ENCODE assay signal across 9 mouse cellular contexts in genomic region chr19:4879324-4879703, GRCm38 (mm10). TPM values are rescaled to one million over a fixed set of nuclear protein-coding genes. Genes with fewer than 3 reads are reported as not detected.
DNase-seq lines count a peak whose midpoint lies in the region; ATAC-seq and TF ChIP-seq lines count a peak whose summit lies in the region.
"Had no signal": no experiment of that assay in that cellular context is flagged by ENCODE, and none has a peak within 500 bp of the region (broad histone marks: within the 10 kb centered on the region; RNA-seq: fewer than 3 reads in every experiment).

No protein-coding gene starts in this region.

- ATAC-seq in heart, embryonic 12.5 days (ENCODE audit: insufficient number of reproducible peaks, low FRiP score): no peak
- no peak for ATAC-seq in G1E (ENCODE audit: extremely low read depth, insufficient number of reproducible peaks, low FRiP score, poor library complexity, severe bottlenecking)
- ATAC-seq in hindbrain, embryonic 13.5 days (ENCODE audit: low FRiP score): no peak
- no peak for ATAC-seq in midbrain, embryonic 12.5 days (ENCODE audit: low FRiP score, low read depth)

- H3K9ac ChIP-seq in heart, embryonic 12.5 days: 0 out of 2 replicates have a peak overlapping the region, but pooled peaks have one; percentile 86
- H3K9ac ChIP-seq in hindbrain, embryonic 13.5 days: peak overlapping the region; percentile 84
- H3K9ac ChIP-seq in midbrain, embryonic 12.5 days (replicated peaks): peak overlapping the region; percentile 76; the same call in 1 of the 2 replicates

- TF ChIP-seq CTCF in G1E (IDR thresholded peaks at IDR 0.05; ENCODE audit: low read depth, low read length): no peak

- intact Hi-C loops in left cerebral cortex, postnatal 4 days (cut with DNase I): no loop called here

- DNase-seq in heart, adult 11 months: no peak
- DNase-seq in G1E (ENCODE audit: low spot score): no peak
- DNase-seq in left cerebral cortex, postnatal 4 days: no peak
- no peak for DNase-seq in adrenal gland, postnatal 14 days
- no peak for DNase-seq in adrenal gland, postnatal 4 days (ENCODE audit: low spot score in 2 of 2)
- DNase-seq: gastrocnemius, postnatal 14 days had no signal

- peaks cover 8% of the 10 kb centered on the region; the same call in 1 of the 2 replicates for H3K27me3 ChIP-seq in heart, embryonic 12.5 days (replicated peaks)
- peaks cover 19% of the 10 kb centered on the region for H3K27me3 ChIP-seq in G1E (ENCODE audit: insufficient read depth, low read length)
- H3K27me3 ChIP-seq in hindbrain, embryonic 13.5 days: 0 out of 2 replicates have a peak, but pooled peaks cover 12% of the 10 kb centered on the region
- peaks cover 19% of the 10 kb centered on the region for H3K27me3 ChIP-seq in midbrain, embryonic 12.5 days

- H3K36me3 ChIP-seq in heart, embryonic 12.5 days: no peaks in the 10 kb centered on the region
- peaks cover 47% of the 10 kb centered on the region for H3K36me3 ChIP-seq in G1E (replicated peaks)
- peaks cover 13% of the 10 kb centered on the region for H3K36me3 ChIP-seq in hindbrain, embryonic 13.5 days
- no peaks in the 10 kb centered on the region; the same call in 1 of the 2 replicates for H3K36me3 ChIP-seq in midbrain, embryonic 12.5 days

- peak overlapping the region; percentile 97 for H3K4me3 ChIP-seq in heart, embryonic 12.5 days
- H3K4me3 ChIP-seq in G1E (ENCODE audit: low read depth, low read length): peak overlapping the region; percentile 98
- peak overlapping the region; percentile 73 for H3K4me3 ChIP-seq in hindbrain, embryonic 13.5 days
- H3K4me3 ChIP-seq in midbrain, embryonic 12.5 days: peak overlapping the region; percentile 71

- 65% methylated on average over 10 of the region's 10 CpGs for WGBS in heart, embryonic 12.5 days
- 67% methylated on average over 10 of the region's 10 CpGs for WGBS in hindbrain, embryonic 13.5 days
- 71% methylated on average over 10 of the region's 10 CpGs for WGBS in midbrain, embryonic 12.5 days

- H3K27ac ChIP-seq in heart, embryonic 12.5 days (ENCODE audit: poor library complexity, severe bottlenecking): no peak overlapping the region
- no peak overlapping the region for H3K27ac ChIP-seq in hindbrain, embryonic 13.5 days
- no peak overlapping the region for H3K27ac ChIP-seq in midbrain, embryonic 12.5 days (replicated peaks)

- H3K4me1 ChIP-seq in heart, embryonic 12.5 days (replicated peaks): peaks cover 12% of the 10 kb centered on the region
- peaks cover 39% of the 10 kb centered on the region for H3K4me1 ChIP-seq in G1E (ENCODE audit: insufficient read depth, low read depth, low read length)
- peaks cover 23% of the 10 kb centered on the region for H3K4me1 ChIP-seq in hindbrain, embryonic 13.5 days (replicated peaks)
- peaks cover 16% of the 10 kb centered on the region for H3K4me1 ChIP-seq in midbrain, embryonic 12.5 days

- H3K9me3 ChIP-seq in heart, embryonic 12.5 days (replicated peaks): no peaks in the 10 kb centered on the region
- H3K9me3 ChIP-seq in G1E (replicated peaks): no peaks in the 10 kb centered on the region
- H3K9me3 ChIP-seq in hindbrain, embryonic 13.5 days: no peaks in the 10 kb centered on the region
- H3K9me3 ChIP-seq in midbrain, embryonic 12.5 days: no peaks in the 10 kb centered on the region

- peak overlapping the region; percentile 87 for H3K4me2 ChIP-seq in heart, embryonic 12.5 days
- peak overlapping the region; percentile 85 for H3K4me2 ChIP-seq in hindbrain, embryonic 13.5 days
- peak overlapping the region; percentile 86 for H3K4me2 ChIP-seq in midbrain, embryonic 12.5 days (replicated peaks)

RNA-seq across cellular contexts. Expression of gene Zdhhc24, which starts 0.8 kb away (rescaled TPM):
- 9.6 TPM in 2 replicates for polyA plus RNA-seq in heart, embryonic 12.5 days (2016; fragmentation: Nextera tagmentation; extraction: Ambion mirVana)
- 15.9 and 19.5 TPM in 2 replicates for total RNA-seq in G1E (2014; fragmentation: Nextera tagmentation)
- 13.9 and 15.7 TPM in 2 replicates for total RNA-seq in G1E (2017)
- polyA plus RNA-seq in G1E (2012): 1.8 and 2.0 TPM in 2 replicates
- polyA plus RNA-seq in hindbrain, embryonic 13.5 days (2015; fragmentation: Nextera tagmentation; extraction: Ambion mirVana): 21.8 and 22.0 TPM in 2 replicates
- polyA plus RNA-seq in midbrain, embryonic 12.5 days (2016; fragmentation: Nextera tagmentation; extraction: Ambion mirVana): 21.6 and 21.8 TPM in 2 replicates
- total RNA-seq in left cerebral cortex, postnatal 4 days (2021): 10 to 100 TPM; 17.7 to 21.0 TPM
- 15.1 and 17.2 TPM in 2 replicates for total RNA-seq in adrenal gland, postnatal 14 days (2021)
- 10 to 100 TPM; 19.5 to 19.7 TPM for total RNA-seq in adrenal gland, postnatal 4 days (2021)

RNA-seq across cellular contexts. Expression of gene Actn3, which starts 1.6 kb away (rescaled TPM):
- 4.1 and 4.2 TPM in 2 replicates for polyA plus RNA-seq in heart, embryonic 12.5 days (2016; fragmentation: Nextera tagmentation; extraction: Ambion mirVana)
- total RNA-seq in G1E (2014; fragmentation: Nextera tagmentation) (not detected in 2 replicates), G1E (2017) (0.16 and 0.52 TPM in 2 replicates)
- 0.03 and 0.06 TPM in 2 replicates for polyA plus RNA-seq in G1E (2012)
- 1.8 and 2.1 TPM in 2 replicates for polyA plus RNA-seq in hindbrain, embryonic 13.5 days (2015; fragmentation: Nextera tagmentation; extraction: Ambion mirVana)
- polyA plus RNA-seq in midbrain, embryonic 12.5 days (2016; fragmentation: Nextera tagmentation; extraction: Ambion mirVana): 1.2 and 1.6 TPM in 2 replicates
- total RNA-seq in left cerebral cortex, postnatal 4 days (2021): 1 to 10 TPM; 2.5 to 3.4 TPM
- 0.67 and 1.4 TPM in 2 replicates for total RNA-seq in adrenal gland, postnatal 14 days (2021)
- 10 to 100 TPM in 1 of 2 experiments, 1 to 10 TPM in 1; 8.5 to 35.5 TPM for total RNA-seq in adrenal gland, postnatal 4 days (2021)

RNA-seq across cellular contexts. Expression of gene Ctsf, which starts 24.4 kb away (rescaled TPM):
- 36.2 and 41.1 TPM in 2 replicates for polyA plus RNA-seq in heart, embryonic 12.5 days (2016; fragmentation: Nextera tagmentation; extraction: Ambion mirVana)
- total RNA-seq in G1E (2014; fragmentation: Nextera tagmentation): not detected in 2 replicates
- 0.38 and 0.41 TPM in 2 replicates for total RNA-seq in G1E (2017)
- polyA plus RNA-seq in G1E (2012): 0.05 TPM in 1 of 2 replicates, not detected in the other
- polyA plus RNA-seq in hindbrain, embryonic 13.5 days (2015; fragmentation: Nextera tagmentation; extraction: Ambion mirVana): 67.3 and 69.7 TPM in 2 replicates
- polyA plus RNA-seq in midbrain, embryonic 12.5 days (2016; fragmentation: Nextera tagmentation; extraction: Ambion mirVana): 51.7 and 52.0 TPM in 2 replicates
- 10 to 100 TPM; 66.9 to 70.3 TPM for total RNA-seq in left cerebral cortex, postnatal 4 days (2021)
- total RNA-seq in adrenal gland, postnatal 14 days (2021): 261 and 277 TPM in 2 replicates
- 100 to 1,000 TPM; 256 to 274 TPM for total RNA-seq in adrenal gland, postnatal 4 days (2021)

RNA-seq across cellular contexts. Expression of gene Bbs1, which starts 27.1 kb away (rescaled TPM):
- polyA plus RNA-seq in heart, embryonic 12.5 days (2016; fragmentation: Nextera tagmentation; extraction: Ambion mirVana): 2.8 and 3.4 TPM in 2 replicates
- 5.2 and 5.5 TPM in 2 replicates for total RNA-seq in G1E (2014; fragmentation: Nextera tagmentation)
- total RNA-seq in G1E (2017): 3.0 and 4.4 TPM in 2 replicates
- polyA plus RNA-seq in G1E (2012): 5.6 and 8.7 TPM in 2 replicates
- 9.6 and 10.7 TPM in 2 replicates for polyA plus RNA-seq in hindbrain, embryonic 13.5 days (2015; fragmentation: Nextera tagmentation; extraction: Ambion mirVana)
- 9.9 and 11.4 TPM in 2 replicates for polyA plus RNA-seq in midbrain, embryonic 12.5 days (2016; fragmentation: Nextera tagmentation; extraction: Ambion mirVana)
- 10 to 100 TPM; 27.4 to 35.8 TPM for total RNA-seq in left cerebral cortex, postnatal 4 days (2021)
- 10.3 and 11.0 TPM in 2 replicates for total RNA-seq in adrenal gland, postnatal 14 days (2021)
- total RNA-seq in adrenal gland, postnatal 4 days (2021): 10 to 100 TPM; 13.1 to 15.5 TPM

RNA-seq across cellular contexts. Expression of gene Ccdc87, which starts 40.1 kb away (rescaled TPM):
- polyA plus RNA-seq in heart, embryonic 12.5 days (2016; fragmentation: Nextera tagmentation; extraction: Ambion mirVana): 0.05 TPM in 1 of 2 replicates, not detected in the other
- total RNA-seq in G1E (2014; fragmentation: Nextera tagmentation) (not detected in 2 replicates), G1E (2017) (0.05 and 0.06 TPM in 2 replicates)
- polyA plus RNA-seq in G1E (2012): 0.03 TPM in 1 of 2 replicates, not detected in the other
- polyA plus RNA-seq in hindbrain, embryonic 13.5 days (2015; fragmentation: Nextera tagmentation; extraction: Ambion mirVana): 0.43 and 0.49 TPM in 2 replicates
- 0.15 TPM in 1 of 2 replicates, not detected in the other for polyA plus RNA-seq in midbrain, embryonic 12.5 days (2016; fragmentation: Nextera tagmentation; extraction: Ambion mirVana)
- total RNA-seq in left cerebral cortex, postnatal 4 days (2021): 1 to 10 TPM; 1.7 to 2.0 TPM
- 0.19 TPM in 2 replicates for total RNA-seq in adrenal gland, postnatal 14 days (2021)
- under 1 TPM in 1 of 2 experiments, not detected in 1; 0.17 TPM for total RNA-seq in adrenal gland, postnatal 4 days (2021)
- total RNA-seq: gastrocnemius, postnatal 14 days had no signal

Comparison
In these comparisons a context has a peak if more than half of its experiments do, and no peak if none do; other contexts are left out.
1. RNA of gene Ctsf, which starts 24.4 kb away (total RNA-seq): 256 to 274 TPM in adrenal gland, postnatal 4 days, 261 to 277 TPM in adrenal gland, postnatal 14 days and 66.9 to 70.3 TPM in left cerebral cortex, postnatal 4 days; 0.38 to 0.41 TPM in G1E; every median in the first group is over 10 times any median in the second.
2. Peak in every context shown above with its lines, with median percentiles within 50 percentile points of each other: H3K4me2 ChIP-seq, H3K4me3 ChIP-seq and H3K9ac ChIP-seq.